Mouse (Mus musculus) monocyte, adult 2 months (primary cell): ENCODE measurements at regions not wholly inside any gene's neighbourhood (a gene's known extent, or its start where the extent isn't known, plus 50 kb on each side); places are given as distances from the start of the nearest gene placed in this dataset.

Experiments
- DNase-seq, 2 experiments: peaks; one replicate each; pipeline ENCODE4 v3.0.0; 2022; ENCODE audit warnings: low spot score in 2 of 2, low read depth in 1 of 2

GRCm38 (mm10) chr10:98554575-98554974 lies 359.6 kb upstream of the Atp2b1 start:
- DNase-seq: no peak

GRCm38 (mm10) chr10:98557470-98558060 lies 356.6 kb upstream of the Atp2b1 start:
- no peak for DNase-seq

GRCm38 (mm10) chr10:98558560-98558959 lies 355.6 kb upstream of the Atp2b1 start:
- no peak for DNase-seq

- DNase-seq: no peak
These were observed 351.8 kb upstream of the Atp2b1 start for GRCm38 (mm10) chr10:98562297-98562912.

GRCm38 (mm10) chr10:98572782-98573536 lies 341.2 kb upstream of the Atp2b1 start:
- no peak for DNase-seq

GRCm38 (mm10) chr10:98577040-98577439 lies 337.2 kb upstream of the Atp2b1 start:
- DNase-seq: no peak

- no peak for DNase-seq
These were observed 329.4 kb upstream of the Atp2b1 start for GRCm38 (mm10) chr10:98584776-98585175.

- DNase-seq: no peak
These were observed 324.5 kb upstream of the Atp2b1 start for GRCm38 (mm10) chr10:98589726-98590125.

- DNase-seq: no peak
These were observed 322.1 kb upstream of the Atp2b1 start for GRCm38 (mm10) chr10:98592154-98592553.

- DNase-seq: no peak
These were observed 320.3 kb upstream of the Atp2b1 start for GRCm38 (mm10) chr10:98593910-98594309.

- DNase-seq: no peak
These were observed 305.8 kb upstream of the Atp2b1 start for GRCm38 (mm10) chr10:98608221-98608941.

GRCm38 (mm10) chr10:98610708-98611107 lies 303.5 kb upstream of the Atp2b1 start:
- no peak for DNase-seq

- DNase-seq: no peak
These were observed 302.4 kb upstream of the Atp2b1 start for GRCm38 (mm10) chr10:98611707-98612360.

GRCm38 (mm10) chr10:98618736-98619525 lies 295.3 kb upstream of the Atp2b1 start:
- peak in 1 of 2 experiments; percentile 5 for DNase-seq

- no peak for DNase-seq
These were observed 290.1 kb upstream of the Atp2b1 start for GRCm38 (mm10) chr10:98624103-98624502.

GRCm38 (mm10) chr10:98624681-98625321 lies 289.4 kb upstream of the Atp2b1 start:
- DNase-seq: no peak

- DNase-seq: no peak
These were observed 286.0 kb upstream of the Atp2b1 start for GRCm38 (mm10) chr10:98628191-98628590.

GRCm38 (mm10) chr10:98629248-98629647 lies 285.0 kb upstream of the Atp2b1 start:
- DNase-seq: no peak

- no peak for DNase-seq
These were observed 276.2 kb upstream of the Atp2b1 start for GRCm38 (mm10) chr10:98637759-98638611.
